Mouse (Mus musculus): ENCODE measurements around the gene Dyx1c1. TPM values are rescaled to one million over a fixed set of nuclear protein-coding genes. Genes with fewer than 3 reads are reported as not detected.
A peak's percentile ranks its signal among the peaks of the same experiment; 100 is the strongest.

Gene Dyx1c1
- total RNA-seq, 4 experiments from 2014 or later: 1.5 to 3.1 (median 2.7) TPM

DNA sequence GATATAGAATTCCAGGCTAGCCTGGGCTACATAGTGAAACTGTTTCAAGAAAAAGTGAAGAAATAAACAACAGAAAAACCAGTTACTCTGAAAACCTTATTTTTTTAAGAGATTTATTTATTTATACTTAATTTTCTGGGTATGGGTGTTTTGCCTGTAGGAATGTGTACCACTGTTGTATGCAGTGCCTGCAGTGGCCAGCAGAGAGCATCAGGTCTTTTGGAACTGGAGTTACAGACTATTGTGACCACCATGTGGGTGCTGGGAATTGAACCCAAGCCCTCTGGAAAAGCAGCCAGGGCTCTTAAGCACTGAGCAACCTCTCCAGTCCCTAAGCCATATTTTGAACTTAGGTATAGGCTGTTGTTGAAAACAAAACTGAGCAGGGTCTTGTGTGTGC is 14.4 kb downstream of the Dyx1c1 start:
- no peak for DNase-seq (ENCODE audit: low spot score in 2 of 2)

DNA sequence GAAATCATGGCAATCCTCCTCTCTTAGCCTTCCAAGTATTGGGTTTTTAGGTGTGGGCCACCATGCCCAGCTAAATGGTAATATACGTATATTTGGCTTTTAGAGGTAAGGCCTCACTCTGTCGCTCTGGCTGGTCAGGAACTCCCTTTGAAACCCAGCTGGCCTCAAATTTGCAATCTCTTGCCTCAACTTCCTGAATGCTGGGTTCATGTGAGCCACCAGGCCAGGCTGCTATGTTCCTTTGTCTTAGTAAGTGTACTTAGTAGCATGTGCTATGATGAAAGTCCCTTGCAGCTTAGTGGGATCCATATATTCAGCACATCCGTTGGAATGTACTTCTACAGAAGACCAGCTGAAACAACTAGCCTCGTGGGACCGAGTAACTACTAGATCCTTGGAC is 16.1 kb downstream of the Dyx1c1 start:
- no peak for DNase-seq (ENCODE audit: low spot score in 2 of 2)

DNA sequence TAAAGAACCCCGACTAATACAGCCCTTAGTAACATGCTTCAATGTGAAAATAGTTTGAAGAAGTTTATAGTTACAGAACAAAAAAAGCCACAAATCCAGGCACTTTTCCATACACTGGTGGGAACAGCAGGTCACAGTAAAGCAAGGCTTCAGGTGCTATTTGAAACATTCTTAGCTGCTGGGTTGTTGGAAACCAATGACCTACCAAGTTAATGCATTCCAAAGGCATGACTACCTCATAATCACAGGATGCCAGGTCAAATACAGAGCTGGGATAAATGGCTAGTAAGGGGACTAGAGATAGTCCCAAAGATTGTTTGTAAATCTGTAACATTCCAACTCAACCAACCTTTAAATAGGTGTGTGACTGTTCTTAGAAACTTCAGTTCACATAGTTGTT is 16.7 kb downstream of the Dyx1c1 start:
- DNase-seq (ENCODE audit: low spot score in 2 of 2): no peak

DNA sequence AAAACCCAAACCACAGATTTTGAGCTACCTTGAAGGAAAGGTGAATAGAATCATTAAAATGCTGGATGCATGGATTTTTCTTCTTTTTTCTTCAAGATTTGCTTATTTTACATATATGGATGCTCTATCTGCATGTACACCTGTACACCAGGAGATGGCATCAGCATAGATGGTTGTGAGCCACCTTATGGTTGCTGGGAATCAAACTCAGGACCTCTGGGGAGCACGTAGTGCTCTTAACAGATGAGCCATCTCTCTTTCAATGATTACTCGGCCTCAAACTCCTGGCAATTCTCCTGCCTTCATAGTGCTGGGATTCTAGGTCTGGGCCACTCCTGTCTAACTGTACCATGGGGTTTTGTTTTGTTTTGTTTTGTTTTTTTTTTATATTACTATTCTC is 24.5 kb downstream of the Dyx1c1 start:
- DNase-seq (ENCODE audit: low spot score in 2 of 2): no peak

DNA sequence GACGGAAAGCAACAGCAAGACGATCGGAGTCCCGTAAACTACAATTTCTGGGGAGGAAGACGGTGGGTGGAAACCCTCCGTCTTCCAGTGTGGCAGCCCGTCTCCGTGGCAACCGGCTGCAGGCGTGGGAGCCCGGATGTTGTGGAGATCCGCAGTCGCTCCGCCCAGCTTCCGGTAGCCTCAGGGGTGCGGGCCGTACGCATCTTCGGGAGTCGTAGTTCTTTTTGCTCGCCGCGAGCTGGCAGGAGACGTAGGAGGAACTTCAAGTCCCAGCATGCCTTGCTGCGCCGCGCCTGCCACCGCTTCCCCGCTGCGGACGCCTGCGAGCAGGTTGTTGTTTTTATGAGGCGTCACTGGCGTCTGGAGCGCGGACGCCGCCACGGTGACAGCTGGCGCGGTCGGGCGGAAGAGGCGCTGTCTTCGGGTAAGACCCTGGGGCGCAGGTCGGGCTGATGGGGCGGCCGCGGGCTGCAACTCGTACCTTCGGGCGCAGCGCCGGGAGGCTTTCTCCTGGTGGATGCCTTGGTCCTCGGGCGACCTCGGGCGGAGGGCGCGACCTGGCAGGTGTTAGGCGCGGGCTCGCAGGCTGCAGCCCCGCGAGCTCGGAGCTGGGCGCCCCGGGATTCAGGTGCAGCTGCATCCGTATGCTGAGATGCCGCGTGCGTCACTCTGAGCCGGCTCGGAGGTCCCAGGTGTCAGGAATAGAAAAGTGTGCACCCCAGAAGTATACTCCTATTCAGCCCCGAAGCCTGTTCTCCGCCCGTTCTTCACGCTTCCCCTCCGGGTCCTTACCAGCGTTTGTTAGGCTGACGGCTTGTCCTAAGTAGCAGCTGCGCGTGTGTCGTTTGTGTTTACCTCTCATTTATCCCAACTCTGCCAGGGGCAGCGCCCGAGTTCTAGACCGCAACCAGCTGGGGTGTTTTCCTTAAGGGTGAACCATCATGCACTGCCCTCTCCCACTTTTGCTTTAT is 26.9 kb downstream of the Dyx1c1 start, which contains the start of the genes Ccpg1os and Ccpg1:
Ccpg1os (minus strand) TSS at position 133 of the 971 bp plus-strand sequence.
Ccpg1 (plus strand) TSS at position 180 of the 971 bp plus-strand sequence.
- peak; percentile 97 to 98 for DNase-seq (ENCODE audit: low spot score in 2 of 2)

DNA sequence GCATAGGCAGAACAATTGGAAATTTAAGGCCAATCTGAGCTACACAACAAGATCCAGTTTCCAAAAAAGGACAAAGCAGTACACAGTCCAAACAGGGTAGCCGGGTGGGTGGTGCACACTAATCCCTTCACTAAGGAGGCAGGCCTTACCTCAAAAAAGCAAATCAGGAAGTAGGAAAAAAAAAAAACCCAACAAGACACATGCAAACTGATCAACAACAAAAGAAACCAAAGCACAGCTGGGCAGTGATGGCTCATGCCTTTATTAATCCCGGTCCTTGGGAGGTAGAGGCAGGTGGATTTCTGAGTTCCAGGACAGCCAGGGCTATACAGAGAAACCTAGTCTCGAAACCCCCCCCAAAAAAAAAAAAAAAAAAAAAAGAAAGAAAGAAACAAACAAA is 29.1 kb downstream of the Dyx1c1 start:
- no peak for DNase-seq (ENCODE audit: low spot score in 2 of 2)

DNA sequence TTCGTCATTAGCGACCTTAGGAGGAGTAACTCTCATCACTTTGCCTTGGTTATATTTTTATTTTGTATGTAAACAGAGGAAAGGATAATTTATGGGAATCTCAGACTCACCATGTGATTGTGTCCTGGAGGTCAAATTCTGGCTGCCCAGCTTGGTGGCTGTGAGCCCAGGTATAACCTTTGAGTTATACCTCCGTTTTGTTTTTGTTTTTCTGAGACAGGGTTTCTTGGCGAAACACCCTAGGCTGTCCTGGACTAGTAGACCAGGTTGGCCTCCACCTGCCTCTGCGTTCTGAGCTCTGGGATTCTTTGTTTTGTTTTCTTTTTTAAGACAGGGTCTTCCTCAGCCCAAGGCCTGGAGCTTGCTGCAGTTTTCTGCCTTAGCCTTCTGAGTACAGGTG is 30.1 kb downstream of the Dyx1c1 start:
- no peak for DNase-seq (ENCODE audit: low spot score in 2 of 2)

DNA sequence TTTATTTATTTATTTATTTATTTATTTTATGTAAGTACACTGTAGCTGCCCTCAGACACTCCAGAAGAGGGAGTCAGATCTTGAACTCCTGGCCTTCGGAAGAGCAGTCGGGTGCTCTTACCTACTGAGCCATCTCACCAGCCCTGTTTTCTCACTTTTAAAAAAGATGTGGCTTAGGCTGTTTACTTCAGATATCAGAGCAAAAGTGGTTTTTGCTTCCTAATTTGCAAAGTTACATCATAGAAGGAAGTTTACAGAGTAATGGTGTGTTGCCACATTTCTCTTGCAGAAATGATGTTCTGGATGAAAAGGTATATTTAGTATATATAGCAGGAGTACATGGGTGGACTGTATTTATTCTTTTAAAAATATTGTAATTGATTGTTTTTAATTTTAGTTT is 32.8 kb downstream of the Dyx1c1 start:
- DNase-seq (ENCODE audit: low spot score in 2 of 2): no peak

DNA sequence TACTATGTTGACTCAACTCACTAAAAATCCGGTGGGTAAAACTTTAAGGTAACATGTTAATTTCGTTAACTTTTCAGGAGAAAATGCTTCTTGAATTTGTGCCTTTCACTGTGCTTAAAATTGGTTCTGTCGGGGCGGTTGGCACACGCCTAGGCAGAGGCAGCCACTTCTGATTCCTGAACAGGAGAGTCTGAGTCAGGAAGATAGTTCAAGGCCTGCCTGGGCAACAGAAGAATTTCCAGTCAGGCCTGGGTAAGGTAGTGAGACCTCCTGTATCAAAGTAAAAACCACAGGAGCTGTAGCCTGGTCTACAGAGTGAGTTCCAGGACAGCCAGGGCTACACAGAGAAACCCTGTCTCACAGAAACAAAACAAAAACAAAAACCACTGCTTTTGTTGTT is 34.0 kb downstream of the Dyx1c1 start:
- DNase-seq (ENCODE audit: low spot score in 2 of 2): no peak

DNA sequence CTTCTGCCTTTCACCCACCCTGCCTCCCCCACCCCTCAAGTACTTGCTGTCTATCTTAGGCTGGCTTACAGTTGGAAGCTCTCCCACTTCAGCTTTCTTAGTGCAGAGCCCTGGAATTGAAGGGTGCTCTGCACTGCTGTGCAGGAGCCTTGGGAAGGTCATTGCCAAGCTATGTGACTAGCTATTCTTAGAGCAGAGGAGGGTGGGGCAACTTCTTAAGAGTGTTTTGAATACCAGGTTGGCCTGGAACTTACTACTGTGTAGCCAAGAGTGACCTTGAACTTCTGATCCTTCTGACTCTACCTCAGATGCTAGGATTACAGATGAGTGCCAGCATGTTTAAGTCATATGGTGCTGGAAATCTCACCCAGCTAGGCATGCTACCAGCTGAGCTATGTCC is 37.6 kb downstream of the Dyx1c1 start:
- no peak for DNase-seq (ENCODE audit: low spot score in 2 of 2)

DNA sequence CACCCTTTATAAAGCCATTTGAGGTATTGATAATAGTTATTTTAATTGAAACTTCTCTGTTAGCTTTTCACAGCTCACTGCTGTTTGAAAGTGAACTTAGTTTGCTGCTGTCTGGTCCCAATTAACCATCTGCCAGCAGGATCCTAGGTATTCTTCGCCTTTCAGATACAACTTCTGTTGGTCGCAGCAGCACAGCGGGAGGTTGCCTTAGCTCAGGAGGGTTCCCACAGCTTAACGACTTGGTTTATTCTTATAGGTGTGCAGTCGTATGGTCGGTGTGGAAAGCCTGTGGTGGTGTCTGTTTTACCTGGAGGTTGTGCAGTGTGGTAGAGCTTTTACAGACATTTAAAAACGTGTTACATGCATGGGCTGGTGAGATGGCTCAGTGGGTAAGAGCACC is 38.2 kb downstream of the Dyx1c1 start:
- no peak for DNase-seq (ENCODE audit: low spot score in 2 of 2)

DNA sequence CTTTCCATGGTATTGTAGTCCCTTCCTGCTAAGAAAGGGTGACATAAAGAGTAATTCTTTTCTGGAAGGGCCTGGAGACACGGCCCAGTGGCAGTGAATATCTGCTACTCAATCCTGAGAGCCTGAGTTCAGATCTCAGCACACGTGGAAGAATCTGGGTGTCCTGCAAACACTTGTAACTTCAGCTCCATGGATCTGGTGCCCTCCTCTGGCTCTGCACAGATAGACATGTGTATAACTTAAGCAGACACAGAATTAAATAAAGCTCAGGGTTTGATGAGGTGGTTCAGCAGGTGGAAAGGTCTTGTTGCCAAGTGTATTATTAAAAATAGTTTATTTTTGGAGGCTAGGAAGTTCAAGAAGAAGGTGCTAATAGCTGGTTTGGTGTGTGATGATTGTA is 41.9 kb downstream of the Dyx1c1 start:
- DNase-seq (ENCODE audit: low spot score in 2 of 2): no peak

DNA sequence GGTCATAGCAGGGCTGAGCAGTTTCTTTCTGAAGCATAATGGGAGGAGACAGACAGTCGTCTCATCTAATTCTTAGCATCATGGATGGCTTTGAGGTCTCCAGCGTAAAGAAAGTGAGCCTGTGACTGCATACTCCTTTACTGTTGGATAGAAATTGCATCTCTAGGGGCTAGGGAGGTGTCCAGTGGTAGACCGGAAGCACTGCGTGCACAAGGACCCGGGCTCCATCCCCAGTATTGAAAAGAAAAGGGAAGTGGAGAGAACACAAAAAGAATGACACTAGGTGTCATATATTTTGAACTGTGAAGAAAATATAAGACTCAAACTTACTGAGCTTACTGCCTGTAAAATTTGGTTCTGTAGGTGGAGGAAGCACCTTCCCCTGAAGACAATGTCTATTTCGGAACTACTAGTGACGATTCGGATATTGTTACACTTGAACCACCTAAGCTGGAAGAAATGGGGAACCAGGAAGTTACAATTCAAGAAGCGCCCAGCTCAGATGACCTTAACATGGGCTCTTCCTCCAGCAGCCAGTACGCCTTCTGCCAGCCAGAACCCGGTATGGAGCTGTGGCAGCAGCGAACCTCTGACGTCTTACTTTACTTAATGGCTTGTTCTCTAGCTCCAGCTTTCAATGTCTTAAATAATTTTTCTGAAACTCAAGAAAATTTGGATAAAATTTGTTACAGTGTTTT is 42.9 kb downstream of the Dyx1c1 start:
- no peak for DNase-seq (ENCODE audit: low spot score in 2 of 2)

DNA sequence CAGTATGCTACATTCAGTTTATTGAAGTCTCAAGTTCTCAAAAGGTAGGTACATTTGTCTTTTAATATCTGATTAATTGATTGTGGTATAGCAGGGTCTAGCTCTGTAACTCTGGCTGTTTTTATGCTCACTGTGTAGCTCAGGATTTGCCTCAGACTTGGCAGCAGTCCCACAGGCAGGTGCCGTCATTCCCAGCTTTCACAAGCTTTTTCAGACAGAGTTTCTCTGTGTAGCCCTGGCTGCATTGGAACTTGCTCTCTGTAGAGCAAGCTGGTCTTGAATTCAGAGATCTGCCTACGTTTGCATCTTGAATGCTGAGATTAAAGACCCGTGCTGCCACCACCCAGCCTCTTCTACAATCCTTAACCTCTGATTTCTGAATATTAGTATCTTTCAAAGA is 43.6 kb downstream of the Dyx1c1 start:
- DNase-seq (ENCODE audit: low spot score in 2 of 2): no peak

DNA sequence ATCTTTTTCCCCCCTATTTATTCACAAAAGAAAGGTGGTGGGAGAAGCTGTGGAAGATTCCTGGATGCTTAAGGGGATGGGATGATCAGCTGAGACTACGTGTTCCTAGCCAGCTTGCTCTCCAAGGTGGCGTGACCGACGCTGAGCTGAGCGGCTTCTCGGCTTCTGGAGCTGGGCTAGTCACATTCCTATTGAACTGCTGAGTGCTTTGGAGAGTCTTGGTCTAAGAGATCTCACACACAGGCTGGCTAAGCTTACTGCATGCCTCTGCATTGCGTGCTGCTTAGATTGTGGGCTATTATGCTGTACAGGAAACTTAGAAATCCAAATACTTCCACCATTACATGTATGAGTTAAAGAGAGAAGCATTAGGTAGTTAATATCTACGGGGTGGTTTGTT is 45.5 kb downstream of the Dyx1c1 start:
- no peak for DNase-seq (ENCODE audit: low spot score in 2 of 2)

DNA sequence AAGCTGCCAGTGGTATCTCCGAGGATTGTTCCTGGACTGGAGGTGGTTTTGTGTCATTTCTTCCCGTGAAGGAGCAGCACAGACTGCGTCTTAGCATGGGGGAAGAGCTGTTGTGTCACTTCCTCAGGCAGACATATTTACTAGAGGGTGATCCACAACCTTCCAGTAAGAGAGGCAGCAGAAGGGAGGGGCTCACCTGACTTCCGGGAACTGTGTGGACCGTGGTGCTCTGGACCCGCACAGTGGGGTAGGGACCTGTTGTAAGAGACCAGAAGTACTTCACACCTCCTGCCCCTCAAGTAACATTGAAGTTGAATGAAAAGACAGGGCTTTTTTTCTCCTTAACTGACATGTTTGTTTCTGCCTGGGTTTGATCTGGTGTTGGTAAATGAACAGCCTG is 46.5 kb downstream of the Dyx1c1 start:
- no peak for DNase-seq (ENCODE audit: low spot score in 2 of 2)

DNA sequence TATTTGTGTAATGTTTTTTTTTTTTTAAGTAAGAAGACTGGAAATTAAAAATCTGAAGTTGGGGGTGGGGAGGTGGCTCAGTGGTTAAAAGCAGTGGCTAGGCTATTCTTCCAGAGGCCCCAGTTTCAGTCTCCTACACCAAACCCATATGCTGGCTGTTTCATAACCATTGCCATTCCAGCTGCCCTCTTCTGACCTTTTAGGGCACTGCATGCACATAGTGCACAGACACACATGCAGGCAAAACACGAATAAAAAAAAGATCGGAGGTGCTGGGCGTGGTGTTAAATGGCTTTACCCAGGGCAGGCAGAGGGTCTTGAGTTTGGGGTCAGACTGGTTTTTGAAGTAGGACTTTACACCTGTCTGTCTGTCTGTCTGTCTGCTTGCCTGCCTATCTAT is 47.6 kb downstream of the Dyx1c1 start:
- DNase-seq (ENCODE audit: low spot score in 2 of 2): no peak

DNA sequence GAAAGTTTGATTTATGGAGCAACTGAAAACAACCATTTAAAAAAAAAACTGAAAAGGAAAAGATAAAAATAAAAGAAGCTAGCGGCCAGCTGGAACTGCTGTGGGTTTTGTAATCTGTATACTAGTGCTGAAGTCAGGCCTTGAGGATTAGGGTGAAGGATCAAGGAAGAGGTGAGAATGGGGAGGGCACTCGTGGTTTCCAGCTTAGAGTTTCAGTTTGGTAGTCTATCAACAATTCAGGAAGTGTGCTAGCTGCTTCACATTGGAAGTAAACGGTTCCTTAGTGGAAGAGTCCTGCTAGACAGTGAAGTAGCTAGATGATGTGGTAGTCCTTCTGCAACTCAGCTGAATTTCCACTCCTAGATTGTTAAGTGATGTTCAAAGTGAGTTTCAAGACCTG is 49.8 kb downstream of the Dyx1c1 start:
- DNase-seq (ENCODE audit: low spot score in 2 of 2): no peak

DNA sequence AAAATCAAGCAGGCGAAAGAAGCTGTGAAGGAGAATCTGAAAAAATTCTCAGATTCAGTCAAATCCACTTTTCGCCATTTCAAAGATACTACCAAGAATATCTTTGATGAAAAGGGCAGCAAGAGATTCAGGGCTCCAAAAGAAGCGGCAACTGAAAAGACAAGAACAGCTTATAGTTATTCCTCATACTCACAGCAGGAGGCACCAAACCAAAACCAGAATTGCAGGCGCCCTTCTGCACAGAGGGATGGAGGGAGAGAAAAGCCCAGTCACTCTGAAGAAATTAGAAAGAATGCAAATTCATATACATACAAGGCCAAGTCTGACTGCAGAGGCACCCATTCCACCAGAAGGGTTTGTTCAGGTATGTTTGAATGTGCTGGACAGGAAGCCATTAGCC is 54.0 kb downstream of the Dyx1c1 start:
- DNase-seq (ENCODE audit: low spot score in 2 of 2): no peak

DNA sequence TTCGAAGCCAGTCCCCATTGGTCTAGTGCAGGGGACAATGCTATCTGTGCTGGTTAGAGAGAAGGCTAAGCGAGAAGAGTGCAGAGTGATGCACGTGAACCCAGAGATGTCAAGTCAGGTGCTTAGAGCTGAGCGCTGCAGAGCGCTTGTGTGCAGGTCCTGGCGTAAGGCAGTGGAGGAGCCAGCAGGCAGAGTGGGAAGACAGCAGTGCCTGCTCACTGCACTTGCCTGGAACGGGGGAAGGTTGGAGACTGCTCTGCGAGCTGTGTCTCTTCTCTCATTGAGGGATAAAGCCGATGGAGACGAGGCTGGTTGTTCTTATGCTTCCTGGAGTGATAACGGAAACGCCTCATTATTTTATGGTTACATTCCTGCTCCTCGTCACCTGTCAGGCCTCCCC is 56.1 kb downstream of the Dyx1c1 start:
- DNase-seq (ENCODE audit: low spot score in 2 of 2): peak; percentile 26 to 33

DNA sequence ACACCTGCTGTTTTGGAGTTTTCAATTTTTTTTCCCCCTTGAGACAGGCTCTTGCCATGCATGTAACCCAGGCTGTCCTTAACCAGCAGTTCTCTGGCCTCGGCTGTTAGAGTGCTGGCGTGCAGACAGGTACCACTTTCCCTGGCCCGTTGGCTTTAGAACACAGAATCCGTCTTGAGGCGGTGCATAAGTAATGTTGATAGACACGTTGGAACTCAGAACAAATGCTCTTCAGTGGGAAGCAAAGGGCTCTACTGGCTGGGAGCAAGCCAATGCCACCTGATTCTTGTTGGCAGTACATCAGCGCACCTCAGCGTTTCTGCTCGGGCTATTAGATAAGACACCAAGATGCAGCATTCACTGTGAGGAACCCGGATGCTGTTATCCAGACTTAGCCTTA is 61.3 kb downstream of the Dyx1c1 start:
- no peak for DNase-seq (ENCODE audit: low spot score in 2 of 2)

DNA sequence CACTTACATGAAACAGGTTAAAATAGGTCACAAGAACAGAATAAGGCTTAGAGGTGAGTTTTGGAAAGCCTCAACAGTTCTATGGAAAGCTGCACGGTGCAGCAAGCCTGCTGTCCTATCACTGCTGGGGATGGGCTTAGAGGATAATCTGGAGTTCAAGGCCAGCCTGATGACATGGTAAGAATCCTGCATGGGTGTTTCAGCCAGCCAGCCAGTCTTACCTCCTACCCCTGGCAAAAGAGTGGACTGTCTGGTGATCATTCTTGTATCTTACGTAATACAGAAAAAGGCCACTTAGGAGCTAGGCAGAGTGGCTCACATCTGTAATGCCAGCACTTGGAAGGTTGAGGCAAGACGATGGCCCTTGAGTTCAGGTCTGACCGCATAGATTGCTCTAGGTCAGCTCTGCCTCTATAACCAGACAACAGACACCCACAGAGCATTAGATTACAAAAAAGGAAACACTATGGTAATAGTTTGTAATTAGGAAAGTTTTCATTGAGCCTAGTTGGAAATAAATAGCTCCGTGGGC is 62.0 kb downstream of the Dyx1c1 start:
- DNase-seq (ENCODE audit: low spot score in 2 of 2): no peak
